Mouse (Mus musculus) lung, embryonic 15.5 days (tissue): ENCODE results near the gene Zdhhc7. TPM values are rescaled to one million over a fixed set of nuclear protein-coding genes. Genes with fewer than 3 reads are reported as not detected.

Experiments
- ATAC-seq: fragments of 200-750 bp; cut with Nextera tagmentation; 2 replicates; pipeline ENCODE4 v1.8.0; 2017; ENCODE audit warnings: moderate number of reproducible peaks, borderline replicate concordance; ENCODE audit not compliant: low FRiP score, low TSS enrichment; ENCODE audit errors: extremely low read depth
- H3K27ac ChIP-seq: fragments of 300-500 bp; sonication (generic); 2 replicates; pipeline ENCODE4 v1.5.1; 2015; ENCODE audit warnings: moderate library complexity, mild to moderate bottlenecking, inconsistent platforms
- H3K27me3 ChIP-seq: fragments of 300-500 bp; sonication (generic); 2 replicates; pipeline ENCODE4 v1.6.1; 2015; ENCODE audit warnings: inconsistent platforms
- H3K36me3 ChIP-seq: fragments of 300-500 bp; sonication (generic); 2 replicates; pipeline ENCODE4 v1.6.1; 2015; ENCODE audit warnings: inconsistent platforms
- H3K4me1 ChIP-seq: fragments of 300-500 bp; sonication (generic); 2 replicates; pipeline ENCODE4 v1.6.1; 2015; ENCODE audit warnings: inconsistent platforms
- H3K4me2 ChIP-seq: fragments of 300-500 bp; sonication (generic); 2 replicates; pipeline ENCODE4 v1.6.1; 2015; ENCODE audit warnings: inconsistent platforms, mild to moderate bottlenecking, moderate library complexity
- H3K4me3 ChIP-seq: fragments of 300-500 bp; sonication (generic); 2 replicates; pipeline ENCODE4 v1.5.1; 2015; ENCODE audit warnings: mild to moderate bottlenecking, inconsistent platforms
- H3K9ac ChIP-seq: fragments of 300-500 bp; sonication (generic); 2 replicates; pipeline ENCODE4 v1.6.1; 2015; ENCODE audit warnings: inconsistent platforms
- H3K9me3 ChIP-seq: fragments of 300-500 bp; sonication (generic); 2 replicates; pipeline ENCODE4 v1.6.1; 2016; ENCODE audit warnings: inconsistent platforms
- WGBS: fragments of 180-500 bp; shearing (Covaris S2); methylation state at CpG from one replicate; pipeline ENCODE4 v1.1.7; 2015; 5-methylcytosine and 5-hydroxymethylcytosine counted together
- polyA plus RNA-seq: library from polyadenylated mRNA; unstranded; fragments of >200 nt; fragmentation: Nextera tagmentation; extraction: Ambion mirVana; gene quantifications from 2 replicates; pipeline ENCODE4 v1.2.1, GENCODE M21; 2015

The Zdhhc7 gene
- polyA plus RNA-seq, 1 experiment from 2014 or later: 40.0 TPM

- Histone ChIP-seq H3K9me3 (no peaks in the 10 kb centered on the region), H3K4me1 (peaks cover 24% of the 10 kb centered on the region), H3K27ac (no peak overlapping the region), H3K36me3 (no peaks in the 10 kb centered on the region), H3K27me3 (no peaks in the 10 kb centered on the region), H3K4me3 (no peak overlapping the region), H3K4me2 (no peak overlapping the region), H3K9ac (no peak overlapping the region)
- no peak for ATAC-seq
- 91% methylated on average over 8 of the region's 8 CpGs for WGBS
Observed at GRCm38 (mm10) chr8:120044907-120045306, 56.4 kb downstream of the Zdhhc7 start.

- no peak overlapping the region for H3K9ac ChIP-seq
- H3K4me2 ChIP-seq: no peak overlapping the region
- 58% methylated on average over 10 of the region's 10 CpGs for WGBS
- no peaks in the 10 kb centered on the region for H3K9me3 ChIP-seq
- H3K27me3 ChIP-seq: no peaks in the 10 kb centered on the region
- ATAC-seq: no peak
- H3K27ac ChIP-seq: no peak overlapping the region
- peaks cover 32% of the 10 kb centered on the region for H3K4me1 ChIP-seq
- no peak overlapping the region for H3K4me3 ChIP-seq
- no peaks in the 10 kb centered on the region for H3K36me3 ChIP-seq
Observed at GRCm38 (mm10) chr8:120042542-120043312, 58.6 kb downstream of the Zdhhc7 start.

- no peaks in the 10 kb centered on the region for H3K9me3 ChIP-seq
- H3K9ac ChIP-seq: no peak overlapping the region
- peaks cover 25% of the 10 kb centered on the region for H3K4me1 ChIP-seq
- WGBS: 33% methylated on average over 1 of the region's 1 CpGs
- no peak overlapping the region for H3K4me2 ChIP-seq
- H3K4me3 ChIP-seq: no peak overlapping the region
- H3K27ac ChIP-seq: 0 out of 2 replicates have a peak overlapping the region, but pooled peaks have one; percentile 5
- no peaks in the 10 kb centered on the region for H3K36me3 ChIP-seq
- ATAC-seq: peak; percentile 64; the same call in 1 of the 2 replicates
- H3K27me3 ChIP-seq: no peaks in the 10 kb centered on the region
Observed at GRCm38 (mm10) chr8:120040861-120041260, 60.4 kb downstream of the Zdhhc7 start.

- H3K27ac ChIP-seq: no peak overlapping the region
- no peak for ATAC-seq
- H3K9ac ChIP-seq: no peak overlapping the region
- H3K4me3 ChIP-seq: no peak overlapping the region
- no peaks in the 10 kb centered on the region for H3K36me3 ChIP-seq
- H3K4me2 ChIP-seq: no peak overlapping the region
- no peaks in the 10 kb centered on the region for H3K27me3 ChIP-seq
- WGBS: 74% methylated on average over 11 of the region's 11 CpGs
- H3K9me3 ChIP-seq: no peaks in the 10 kb centered on the region
- H3K4me1 ChIP-seq: peaks cover 25% of the 10 kb centered on the region
Observed at GRCm38 (mm10) chr8:120039313-120039919, 61.9 kb downstream of the Zdhhc7 start.

- H3K9me3 ChIP-seq: no peaks in the 10 kb centered on the region
- H3K4me2 ChIP-seq: no peak overlapping the region
- peaks cover 26% of the 10 kb centered on the region for H3K4me1 ChIP-seq
- no peak overlapping the region for H3K27ac ChIP-seq
- no peak overlapping the region for H3K9ac ChIP-seq
- no peaks in the 10 kb centered on the region for H3K36me3 ChIP-seq
- H3K27me3 ChIP-seq: no peaks in the 10 kb centered on the region
- no peak overlapping the region for H3K4me3 ChIP-seq
- ATAC-seq: no peak
- WGBS: 85% methylated on average over 12 of the region's 12 CpGs
Observed at GRCm38 (mm10) chr8:120038741-120039140, 62.5 kb downstream of the Zdhhc7 start.

- whole genome bisulfite sequencing: 83% methylated on average over 8 of the region's 8 CpGs
- no peak overlapping the region for H3K4me3 ChIP-seq
- no peak for ATAC-seq
- no peak overlapping the region for H3K9ac ChIP-seq
- no peaks in the 10 kb centered on the region for H3K9me3 ChIP-seq
- H3K4me2 ChIP-seq: no peak overlapping the region
- H3K27ac ChIP-seq: no peak overlapping the region
- no peaks in the 10 kb centered on the region for H3K36me3 ChIP-seq
- peaks cover 26% of the 10 kb centered on the region for H3K4me1 ChIP-seq
- no peaks in the 10 kb centered on the region for H3K27me3 ChIP-seq
Observed at GRCm38 (mm10) chr8:120037611-120038010, 63.7 kb downstream of the Zdhhc7 start.

GRCm38 (mm10) chr8:120037199-120037598 is 64.1 kb downstream of the Zdhhc7 start:
- Histone ChIP-seq H3K27ac (no peak overlapping the region), H3K4me3 (no peak overlapping the region), H3K36me3 (no peaks in the 10 kb centered on the region), H3K27me3 (no peaks in the 10 kb centered on the region), H3K4me1 (peaks cover 26% of the 10 kb centered on the region), H3K9ac (no peak overlapping the region), H3K4me2 (no peak overlapping the region), H3K9me3 (no peaks in the 10 kb centered on the region)
- no peak for ATAC-seq
- 62% methylated on average over 15 of the region's 15 CpGs for WGBS

GRCm38 (mm10) chr8:120036578-120036977 is 64.7 kb downstream of the Zdhhc7 start:
- Histone ChIP-seq H3K27me3 (no peaks in the 10 kb centered on the region), H3K9ac (no peak overlapping the region), H3K27ac (no peak overlapping the region), H3K36me3 (no peaks in the 10 kb centered on the region), H3K9me3 (no peaks in the 10 kb centered on the region), H3K4me2 (no peak overlapping the region), H3K4me3 (no peak overlapping the region), H3K4me1 (peaks cover 26% of the 10 kb centered on the region)
- ATAC-seq: no peak
- 66% methylated on average over 4 of the region's 4 CpGs for WGBS

GRCm38 (mm10) chr8:120036111-120036510 is 65.2 kb downstream of the Zdhhc7 start:
- Histone ChIP-seq H3K4me1 (peaks cover 24% of the 10 kb centered on the region), H3K4me3 (no peak overlapping the region), H3K9ac (no peak overlapping the region), H3K9me3 (no peaks in the 10 kb centered on the region), H3K27me3 (no peaks in the 10 kb centered on the region), H3K27ac (no peak overlapping the region), H3K4me2 (no peak overlapping the region), H3K36me3 (no peaks in the 10 kb centered on the region)
- WGBS: 21% methylated on average over 9 of the region's 9 CpGs
- no peak for ATAC-seq

- Histone ChIP-seq H3K27ac (no peak overlapping the region), H3K9me3 (no peaks in the 10 kb centered on the region), H3K36me3 (no peaks in the 10 kb centered on the region), H3K27me3 (no peaks in the 10 kb centered on the region), H3K4me1 (peaks cover 11% of the 10 kb centered on the region), H3K4me3 (no peak overlapping the region), H3K4me2 (no peak overlapping the region), H3K9ac (no peak overlapping the region)
- 34% methylated on average over 6 of the region's 6 CpGs for WGBS
- no peak for ATAC-seq
Observed at GRCm38 (mm10) chr8:120034471-120034870, 66.8 kb downstream of the Zdhhc7 start.

GRCm38 (mm10) chr8:120032549-120033208 is 68.6 kb downstream of the Zdhhc7 start:
- 92% methylated on average over 5 of the region's 5 CpGs for WGBS
- Histone ChIP-seq H3K36me3 (no peaks in the 10 kb centered on the region), H3K4me1 (peaks cover 8% of the 10 kb centered on the region; the same call in 1 of the 2 replicates), H3K27ac (no peak overlapping the region), H3K4me2 (no peak overlapping the region), H3K9ac (no peak overlapping the region), H3K27me3 (no peaks in the 10 kb centered on the region), H3K9me3 (no peaks in the 10 kb centered on the region), H3K4me3 (no peak overlapping the region)
- no peak for ATAC-seq
